8 mouse cellular contexts compared by ENCODE assay signal in the genomic region with DNA sequence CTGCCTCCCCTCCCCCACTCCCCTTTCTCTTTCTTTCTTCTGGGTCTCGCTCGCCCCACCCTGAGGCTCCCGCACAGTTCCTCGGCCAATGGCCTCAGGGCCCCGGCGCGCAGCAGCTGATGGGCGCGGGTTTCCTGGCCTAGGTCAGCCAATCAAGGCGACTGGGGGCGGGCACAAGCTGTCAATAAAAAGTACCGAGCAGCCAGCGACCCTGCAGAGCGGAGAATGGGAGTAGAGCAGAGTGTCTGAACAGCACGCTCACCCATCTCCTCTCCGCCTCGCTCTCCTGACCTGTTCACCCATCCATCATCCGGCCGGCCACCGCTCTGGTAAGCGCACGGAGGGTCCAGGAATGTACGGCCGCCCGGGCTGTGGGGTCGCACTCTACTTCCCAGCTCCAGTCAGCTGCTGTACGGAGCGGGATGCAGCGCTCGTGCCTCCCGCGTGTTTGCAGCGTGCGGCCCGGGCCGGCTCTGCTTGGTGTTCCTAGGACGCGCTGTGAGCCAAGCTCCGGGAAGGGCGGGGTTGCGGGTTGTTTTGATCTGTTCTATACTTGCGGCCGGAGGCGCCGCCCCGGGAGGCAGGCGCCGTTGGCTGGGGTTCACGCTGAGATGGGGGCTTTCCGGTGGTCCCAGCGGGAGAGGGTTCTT. TPM values are rescaled to one million over a fixed set of nuclear protein-coding genes. Genes with fewer than 3 reads are reported as not detected.
A peak's percentile ranks its signal among the peaks of the same experiment; 100 is the strongest.
DNase-seq lines count a peak whose midpoint lies in the region; ATAC-seq and TF ChIP-seq lines count a peak whose summit lies in the region.

A gene (plus strand): TSS at position 214 of the 650 bp plus-strand sequence.
A gene (minus strand): TSS at position 498 of the 650 bp plus-strand sequence.

- H3K4me3 ChIP-seq in cortical plate, adult 2 months (ENCODE audit: insufficient read depth, low read length): peak within 1 kb of the TSS; percentile 66

- peak; percentile 93 for ATAC-seq in activated CD4-positive, CD25-positive, alpha-beta regulatory T cell, adult 4 months
- ATAC-seq in megakaryocyte progenitor cell, adult 5-6 weeks (replicated peaks; ENCODE audit: poor library complexity): peak; percentile 79

- peak; percentile 100 for TF ChIP-seq POLR2A in cortical plate, adult 2 months (IDR thresholded peaks at IDR 0.05; ENCODE audit: extremely low read depth, insufficient read depth, low read length)

- no peak for TF ChIP-seq CTCF in cortical plate, adult 2 months (IDR thresholded peaks at IDR 0.05; ENCODE audit: extremely low read depth, insufficient read depth, low read length)

- H3K27ac ChIP-seq in cortical plate, adult 2 months (ENCODE audit: insufficient read depth, low read length): peak within 1 kb of the TSS; percentile 88

- H3K4me1 ChIP-seq in cortical plate, adult 2 months (ENCODE audit: control insufficient read depth, insufficient read depth, low read length): no peaks in the 10 kb centered on the region

- DNase-seq in gastrocnemius, postnatal 10 days: peak; percentile 90
- DNase-seq in induced T-regulatory cell, adult 2 months (ENCODE audit: low read depth): peak; percentile 96
- peak; percentile 85 to 95 for DNase-seq in left cerebral cortex, adult 9 months (ENCODE audit: low spot score in 2 of 2)
- peak; percentile 91 for DNase-seq in right cerebral cortex, postnatal 14 days
- peak; percentile 94 to 97 for DNase-seq in urinary bladder, postnatal 36 days (ENCODE audit: low spot score in 2 of 2)

RNA-seq across cellular contexts. Expression of the first gene that starts in this region (rescaled TPM):
- 10 to 100 TPM; 28.1 to 28.9 TPM for polyA plus RNA-seq in activated CD4-positive, CD25-positive, alpha-beta regulatory T cell, adult 4 months (2017; shearing (Covaris generic))
- 2,520 and 2,775 TPM in 2 replicates for polyA plus RNA-seq in cortical plate, adult 2 months (2012; rRNA removed)
- 100 to 1,000 TPM in 1 of 2 experiments, 10 to 100 TPM in 1; 90.2 to 146 TPM for total RNA-seq in gastrocnemius, postnatal 10 days (2021)
- total RNA-seq in megakaryocyte progenitor cell, adult 5-6 weeks (2015): 32.1 and 35.2 TPM in 2 replicates
- 46.2 and 55.2 TPM in 2 replicates for total RNA-seq in megakaryocyte progenitor cell, adult 5-6 weeks (2017)

RNA-seq across cellular contexts. Expression of the second gene that starts in this region (rescaled TPM):
- under 1 TPM; 0.29 to 0.54 TPM for polyA plus RNA-seq in activated CD4-positive, CD25-positive, alpha-beta regulatory T cell, adult 4 months (2017; shearing (Covaris generic))
- 4.6 and 5.7 TPM in 2 replicates for polyA plus RNA-seq in cortical plate, adult 2 months (2012; rRNA removed)
- total RNA-seq in gastrocnemius, postnatal 10 days (2021): under 1 TPM; 0.65 to 0.75 TPM
- total RNA-seq in megakaryocyte progenitor cell, adult 5-6 weeks (2015): 0.05 and 0.10 TPM in 2 replicates
- total RNA-seq in megakaryocyte progenitor cell, adult 5-6 weeks (2017): 0.24 TPM in 1 of 2 replicates, not detected in the other

Comparison
In these comparisons a context has a peak if more than half of its experiments do, and no peak if none do; other contexts are left out.
1. Peak in every context shown above with its lines: DNase-seq, ATAC-seq, H3K4me3 ChIP-seq and H3K27ac ChIP-seq.
2. RNA of the first gene that starts in this region (polyA plus RNA-seq): 2,520 to 2,775 TPM in cortical plate, adult 2 months; 28.1 to 28.9 TPM in activated CD4-positive, CD25-positive, alpha-beta regulatory T cell, adult 4 months; every median in the first group is over 10 times any median in the second.